Mouse (Mus musculus) cerebral cortex, adult 2 months (tissue): ENCODE data around the gene Slc16a12.

Experiments
- WGBS: fragments of 180-500 bp; shearing (Covaris S2); methylation state at CpG from one replicate; pipeline ENCODE4 v1.1.7; 2018; 5-methylcytosine and 5-hydroxymethylcytosine counted together

The Slc16a12 gene

DNA sequence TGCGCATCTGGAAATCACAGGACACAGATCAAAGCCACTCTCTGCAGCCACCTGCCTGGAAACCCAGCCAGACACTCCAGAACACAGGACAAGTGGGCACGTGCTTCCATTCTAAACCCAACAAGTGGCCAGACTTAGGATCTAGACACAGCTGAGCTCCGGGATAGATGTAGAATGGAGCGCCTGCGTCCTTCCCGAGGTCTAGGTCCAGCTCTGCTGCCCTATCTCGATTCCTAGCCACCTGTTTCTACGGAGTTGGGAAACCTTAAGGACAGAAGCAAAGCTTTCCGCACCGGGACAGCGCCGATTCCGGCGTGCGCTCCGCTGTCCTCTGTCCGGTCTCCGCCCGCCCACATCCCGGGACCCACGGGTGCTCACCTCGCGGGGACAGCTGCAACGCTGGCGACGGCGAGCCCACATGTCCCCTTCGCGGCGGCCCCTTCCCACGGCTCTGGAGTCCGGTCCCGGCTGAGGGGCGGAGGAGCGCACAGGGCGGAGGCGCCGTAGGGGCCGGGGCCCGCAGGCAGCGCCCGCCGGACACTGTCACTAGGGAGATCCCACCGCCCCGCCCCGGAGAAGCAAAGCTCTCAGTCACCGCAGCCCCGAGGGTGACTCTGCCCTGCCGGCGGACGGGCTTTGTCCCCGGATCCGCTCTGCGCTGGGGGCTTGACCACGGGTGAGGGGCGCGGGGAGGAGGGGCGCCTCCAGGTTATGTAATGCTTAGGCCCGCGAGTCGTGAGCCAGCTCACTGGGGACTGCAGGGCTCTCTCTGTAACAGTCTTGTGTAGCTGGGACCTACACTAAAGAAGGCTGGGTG is at the start of gene Slc16a12:
Slc16a12 (minus strand) TSS at position 602 of the 817 bp plus-strand sequence.
- 1% methylated on average over 61 of the region's 61 CpGs for WGBS

DNA sequence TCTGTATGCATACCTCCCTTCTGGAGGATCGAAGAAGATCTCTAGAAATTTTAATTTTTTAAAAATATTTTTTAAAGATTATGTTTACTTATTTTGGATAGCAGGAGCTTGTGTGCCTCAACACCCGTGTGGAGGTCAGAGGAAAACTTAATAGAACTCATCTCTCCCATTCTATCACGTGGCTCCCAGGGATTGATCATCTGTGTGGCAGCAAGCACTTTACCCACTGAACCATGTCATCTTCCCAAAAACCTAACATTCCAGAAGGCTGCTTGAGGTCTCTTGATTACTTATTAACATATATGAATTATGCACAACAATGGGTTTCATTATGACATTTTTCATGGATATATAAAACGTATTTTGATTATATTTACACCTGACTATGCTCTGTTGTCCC is 49.3 kb upstream of the Slc16a12 start:
- WGBS: 86% methylated on average over 4 of the region's 4 CpGs

DNA sequence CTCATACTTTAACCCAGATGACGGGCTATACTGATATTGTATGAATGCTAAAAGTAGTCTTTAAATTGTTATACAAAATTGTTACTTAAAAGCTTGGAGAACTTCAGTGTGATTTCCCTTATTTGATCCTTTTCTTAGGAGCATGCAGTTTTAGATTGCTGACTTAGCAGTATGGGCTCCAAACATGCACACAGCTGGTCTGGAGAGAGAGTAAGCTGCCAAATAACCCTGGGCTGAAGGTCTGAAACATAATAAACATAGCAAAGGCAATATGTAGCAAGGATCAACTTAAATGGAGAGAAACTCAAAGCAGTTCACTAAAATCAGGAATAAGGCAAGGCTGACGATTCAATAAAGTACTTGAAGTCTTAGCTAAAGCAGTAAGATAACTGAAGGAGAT is 35.4 kb upstream of the Slc16a12 start:
- 88% methylated on average over 2 of the region's 2 CpGs for WGBS

DNA sequence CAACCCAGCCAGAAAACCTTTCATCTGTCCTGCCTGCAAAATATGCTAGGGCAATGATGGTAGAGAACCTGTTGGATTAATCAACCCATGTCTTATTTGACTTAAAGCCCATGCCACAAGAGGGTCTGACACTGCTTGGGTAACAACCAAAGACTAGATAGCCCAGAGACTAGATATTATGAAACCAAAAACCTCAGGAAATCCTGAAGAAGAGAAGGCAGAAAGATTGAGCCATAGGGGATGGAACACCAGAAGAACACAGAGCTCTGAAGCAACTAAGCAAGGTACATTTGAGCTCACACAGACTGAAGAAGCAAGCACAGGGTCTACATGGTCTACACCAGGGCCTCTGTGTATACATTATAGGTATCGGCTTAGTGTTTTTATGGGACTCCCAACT is 31.9 kb upstream of the Slc16a12 start:
- 100% methylated on average over 1 of the region's 1 CpGs for WGBS

DNA sequence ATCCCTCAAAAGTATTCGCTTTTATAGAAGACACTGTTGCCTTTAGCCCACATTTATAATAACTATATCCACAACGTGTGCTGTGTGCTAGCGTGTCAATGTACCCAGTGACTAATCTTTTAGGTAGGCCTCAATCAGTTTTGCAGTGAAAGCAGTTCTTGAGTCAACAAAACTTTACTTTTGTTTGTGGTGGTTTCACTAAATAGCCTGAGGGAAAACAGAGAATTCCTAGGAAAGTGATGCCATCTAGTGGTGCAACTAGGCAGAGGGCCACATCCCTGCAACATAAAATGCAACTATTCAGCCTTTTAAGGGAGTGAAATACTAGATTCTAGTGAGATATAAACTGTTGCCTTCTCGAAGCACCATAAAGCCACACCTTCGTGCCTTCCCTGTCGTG is 25.7 kb upstream of the Slc16a12 start:
- 33% methylated on average over 6 of the region's 6 CpGs for WGBS

DNA sequence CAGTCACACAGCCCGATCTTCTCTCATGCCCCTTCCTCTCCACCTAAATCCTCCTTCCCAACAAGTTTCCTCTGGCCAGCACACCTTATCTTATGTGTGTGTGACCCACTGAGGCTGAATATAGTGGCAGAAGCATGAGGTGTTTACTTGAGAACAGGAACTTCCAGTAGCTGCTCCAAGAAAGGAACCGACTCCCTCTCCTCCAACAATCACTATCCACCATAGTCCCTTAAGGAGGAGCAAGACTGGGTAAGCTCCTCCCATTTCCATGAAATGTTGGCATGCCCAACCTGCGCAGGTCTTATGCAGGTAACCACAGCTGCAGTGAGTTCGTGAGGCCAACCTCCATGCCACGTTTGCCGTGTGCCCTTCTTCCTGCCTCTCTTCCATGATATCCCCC is 23.7 kb upstream of the Slc16a12 start:
- 94% methylated on average over 6 of the region's 6 CpGs for WGBS

DNA sequence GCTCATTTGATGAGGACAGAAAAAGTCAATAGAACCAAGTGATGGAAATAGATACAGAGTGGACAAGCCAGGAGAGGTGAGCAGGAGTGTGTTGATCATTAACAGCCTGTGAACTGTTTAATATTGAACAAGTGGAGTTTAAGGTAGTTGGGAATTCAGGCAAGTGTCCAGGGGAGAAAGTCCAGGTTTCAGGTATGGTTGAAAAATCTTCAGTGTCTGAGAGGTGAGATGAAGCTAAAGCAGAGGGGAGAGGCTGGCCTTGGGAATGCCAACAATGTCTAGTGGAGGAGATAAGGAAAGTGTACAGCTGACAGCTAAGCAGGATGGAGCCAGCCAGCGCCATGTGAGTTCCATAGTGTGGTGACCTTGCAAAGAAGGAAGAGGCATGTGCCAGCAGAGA is 11.7 kb upstream of the Slc16a12 start:
- WGBS: 96% methylated on average over 1 of the region's 1 CpGs

DNA sequence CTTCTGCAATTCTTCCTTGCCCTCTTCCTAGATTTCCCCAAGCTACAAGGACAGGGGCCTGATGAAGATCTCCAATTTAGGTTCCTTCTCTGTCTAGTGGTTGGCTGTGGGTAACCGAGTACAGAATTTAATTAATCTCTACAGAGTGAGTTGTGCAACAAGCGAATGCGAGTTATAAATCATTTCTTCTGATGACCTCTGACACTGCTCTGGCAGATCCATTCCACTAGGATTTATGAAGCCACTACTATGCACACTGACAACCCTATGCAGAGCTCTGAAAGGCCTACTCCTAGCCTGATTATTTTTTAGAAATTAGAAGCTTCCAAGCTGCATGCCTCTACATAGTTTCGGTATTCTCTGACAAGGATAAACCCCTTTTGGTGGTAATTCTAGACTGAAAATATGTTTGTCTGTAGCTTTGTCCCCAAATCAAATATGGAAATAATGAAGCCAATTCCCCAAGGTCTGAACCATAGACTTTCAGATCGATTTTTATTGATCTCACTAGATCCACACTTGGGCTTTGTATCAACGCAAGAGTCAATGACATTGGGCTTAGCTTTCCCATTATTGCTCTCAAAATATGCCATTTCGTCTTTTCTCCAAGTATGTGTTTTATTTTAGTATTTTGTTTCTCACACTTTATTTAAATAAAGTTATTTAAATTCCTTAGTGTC is 9.6 kb upstream of the Slc16a12 start:
- WGBS: 93% methylated on average over 7 of the region's 7 CpGs

DNA sequence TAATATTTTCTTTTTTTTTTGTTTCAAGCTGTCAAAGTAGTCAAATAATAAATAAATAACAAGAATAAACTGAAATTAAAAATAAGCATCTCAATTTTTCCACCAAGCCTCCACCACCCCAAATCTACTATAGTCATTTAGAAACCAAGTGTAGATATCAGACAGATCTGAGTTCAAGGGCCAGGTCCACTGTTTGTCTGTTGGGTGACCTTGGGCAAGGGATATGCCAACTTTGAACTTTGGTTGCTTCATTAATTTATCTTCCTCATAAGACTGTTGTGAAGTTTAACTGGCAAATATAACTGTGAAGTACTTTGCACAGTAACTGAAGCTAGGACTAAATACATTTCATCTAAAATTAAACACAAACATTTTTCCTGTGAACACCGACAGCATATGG is 8.6 kb upstream of the Slc16a12 start:
- 62% methylated on average over 1 of the region's 1 CpGs for WGBS

DNA sequence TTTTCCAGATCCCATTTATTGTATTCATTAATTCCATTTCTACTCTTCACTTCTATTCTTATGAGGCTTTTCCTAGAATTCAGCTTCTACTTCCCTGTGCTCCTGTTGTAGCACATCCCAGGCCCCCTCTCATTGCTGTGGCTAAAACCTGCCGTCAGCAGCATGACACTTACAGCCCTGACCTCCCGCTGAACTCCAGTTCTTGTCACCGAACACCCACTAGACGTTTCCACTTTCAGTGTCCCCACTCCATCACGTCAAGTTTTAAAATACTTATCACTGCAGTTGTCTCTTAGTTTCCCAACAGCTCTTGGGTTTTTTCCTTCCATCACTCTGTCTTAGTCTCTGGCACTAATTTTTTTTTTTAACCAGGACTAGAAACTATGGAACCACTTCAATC is 6.2 kb upstream of the Slc16a12 start:
- 89% methylated on average over 5 of the region's 5 CpGs for WGBS

DNA sequence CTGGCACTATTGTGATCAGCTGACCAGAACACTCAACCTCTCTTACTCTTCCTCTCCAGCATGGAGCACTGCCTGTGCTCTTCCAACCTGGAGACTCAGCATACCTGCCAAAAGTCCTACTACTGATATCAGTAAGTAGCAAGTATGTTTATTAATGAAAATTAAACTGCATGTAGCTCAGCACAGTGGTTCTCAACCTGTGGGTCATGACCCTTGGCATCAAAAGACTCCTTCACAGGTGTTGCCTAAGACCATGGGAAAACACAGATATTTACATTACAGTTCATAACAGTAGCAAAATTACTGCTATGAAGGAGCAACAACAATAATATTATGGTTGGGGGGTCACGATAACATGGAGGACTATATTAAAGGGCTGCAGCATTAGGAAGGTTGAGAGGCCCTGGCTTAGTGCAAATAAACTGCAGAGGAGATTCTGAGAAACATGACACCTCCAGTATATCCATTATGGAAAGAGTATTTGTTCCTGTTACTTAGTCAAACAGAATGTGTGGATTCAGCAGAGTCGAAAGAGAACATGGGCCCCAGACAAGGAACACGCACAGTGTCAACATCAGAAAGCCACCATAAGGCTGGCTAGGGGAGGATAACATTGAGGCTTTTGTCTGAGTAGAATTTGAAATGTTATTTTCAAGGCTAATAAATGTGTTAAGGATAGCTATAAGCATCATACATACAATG is 5.5 kb upstream of the Slc16a12 start:
- 95% methylated on average over 3 of the region's 3 CpGs for WGBS

DNA sequence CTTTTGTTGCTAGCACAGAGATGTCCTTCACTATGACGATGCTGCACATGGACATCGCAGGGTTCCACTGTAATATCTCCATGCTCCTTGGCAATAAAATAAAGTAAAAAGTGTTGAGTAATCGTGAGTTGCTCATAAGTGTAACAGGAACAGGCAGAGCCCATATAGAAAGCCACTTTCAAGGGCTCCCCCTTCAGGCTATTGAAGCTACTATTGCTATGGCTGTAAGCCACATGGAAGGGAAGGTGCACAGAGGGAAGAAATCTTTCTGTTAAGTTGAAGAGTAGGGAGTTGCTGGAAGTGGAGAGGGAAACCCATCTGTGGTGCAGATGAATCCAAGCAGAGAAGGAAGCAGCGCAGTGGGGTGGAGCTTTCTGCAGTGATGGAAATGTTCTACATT is 4.1 kb upstream of the Slc16a12 start:
- 69% methylated on average over 4 of the region's 4 CpGs for WGBS

DNA sequence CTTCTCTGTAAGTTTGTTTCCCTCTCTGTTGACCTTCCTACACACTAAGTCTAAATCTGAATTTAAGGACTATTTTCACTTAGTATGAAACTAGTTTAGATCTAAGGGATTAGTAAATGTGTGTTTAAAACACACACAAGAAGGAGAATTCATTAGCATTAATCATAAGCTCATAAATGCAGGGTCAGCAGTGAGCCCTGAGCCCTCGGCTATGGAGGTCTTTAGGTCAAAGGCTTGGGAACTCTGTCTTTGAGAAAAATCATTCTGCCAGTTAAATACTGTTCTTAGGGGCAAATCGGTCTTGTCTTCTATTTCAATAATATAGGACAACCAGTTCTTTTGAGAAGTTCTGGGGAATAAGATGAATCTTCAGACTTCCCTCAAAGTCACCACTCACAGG is 1.9 kb upstream of the Slc16a12 start:
- WGBS: 92% methylated on average over 2 of the region's 2 CpGs

DNA sequence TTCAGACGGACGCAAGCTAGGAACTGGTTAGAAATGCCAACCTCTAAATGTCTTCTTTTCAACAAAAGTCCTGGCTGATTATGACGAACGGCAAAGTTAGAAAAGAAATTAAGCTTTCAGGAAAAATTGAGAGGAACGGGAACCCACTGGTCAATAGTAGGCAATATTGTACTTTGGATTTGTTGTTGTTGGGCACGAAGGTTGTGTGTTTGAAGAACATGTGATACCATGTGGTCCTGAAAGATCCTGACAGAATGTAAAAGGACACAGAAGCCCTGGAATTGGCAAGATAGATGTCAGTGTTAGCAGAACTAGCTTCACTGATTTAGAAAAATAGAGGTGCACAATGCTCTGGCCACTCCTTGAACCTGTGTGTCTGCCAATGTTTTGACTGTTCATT is 880 bp upstream of the Slc16a12 start:
- 92% methylated on average over 6 of the region's 6 CpGs for WGBS

DNA sequence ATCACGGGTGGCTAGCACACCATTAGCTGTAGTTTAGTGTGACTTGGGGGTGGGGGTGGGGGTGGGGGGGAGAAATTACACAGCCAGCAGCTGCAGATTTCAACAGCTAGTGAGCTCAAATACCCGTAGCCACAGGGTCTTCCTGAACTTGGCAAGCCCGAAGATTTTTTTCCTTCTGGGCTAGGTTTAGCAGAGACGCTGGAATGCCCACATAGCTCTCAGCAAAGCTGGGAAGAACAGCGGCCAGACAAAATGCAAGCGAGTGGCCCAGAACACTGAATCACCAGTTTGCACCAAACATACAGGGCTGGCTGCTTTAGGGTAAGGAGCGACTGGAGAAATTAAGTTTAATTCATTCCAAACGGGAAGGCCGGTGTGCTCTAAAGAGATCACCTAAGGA is 888 bp downstream of the Slc16a12 start:
- 14% methylated on average over 9 of the region's 9 CpGs for WGBS

DNA sequence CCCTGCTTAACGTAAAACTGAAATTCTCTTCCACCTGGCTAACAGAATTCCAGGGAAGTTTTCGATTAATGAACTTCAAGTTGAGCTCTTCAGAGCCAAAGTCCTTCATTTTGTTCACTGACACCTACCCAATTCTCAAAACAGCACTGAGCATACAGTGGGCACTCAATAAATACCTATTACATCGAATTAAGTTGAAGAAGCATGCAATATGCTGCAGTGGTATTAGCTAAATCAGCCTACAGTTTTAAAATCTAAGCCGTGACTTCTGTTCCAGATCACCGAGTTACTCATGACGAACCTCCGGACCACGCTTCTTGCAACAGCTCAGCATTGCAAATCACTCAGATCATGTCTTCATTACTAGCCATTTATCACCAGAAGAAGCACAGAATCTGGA is 2.1 kb downstream of the Slc16a12 start:
- WGBS: 86% methylated on average over 8 of the region's 8 CpGs

DNA sequence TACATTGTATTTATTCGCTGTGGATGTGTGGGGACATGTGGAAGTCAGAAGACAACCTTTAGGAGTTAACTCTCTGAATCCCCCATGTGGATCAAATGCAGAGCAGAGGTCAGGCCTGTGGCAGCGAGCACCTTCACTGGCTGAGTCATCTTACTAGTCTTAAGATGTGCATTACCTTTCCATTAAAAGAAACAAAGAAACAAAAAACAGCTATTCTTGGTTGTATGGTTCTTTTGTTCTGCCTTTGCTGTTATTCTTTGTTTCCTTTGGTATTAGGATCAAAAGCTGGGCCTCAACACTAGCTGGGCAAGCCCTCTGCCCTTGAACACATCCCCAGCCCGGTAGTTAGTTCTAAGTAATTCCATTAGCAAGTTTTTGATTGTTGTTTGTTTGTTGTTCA is 9.2 kb downstream of the Slc16a12 start:
- 82% methylated on average over 3 of the region's 3 CpGs for WGBS

DNA sequence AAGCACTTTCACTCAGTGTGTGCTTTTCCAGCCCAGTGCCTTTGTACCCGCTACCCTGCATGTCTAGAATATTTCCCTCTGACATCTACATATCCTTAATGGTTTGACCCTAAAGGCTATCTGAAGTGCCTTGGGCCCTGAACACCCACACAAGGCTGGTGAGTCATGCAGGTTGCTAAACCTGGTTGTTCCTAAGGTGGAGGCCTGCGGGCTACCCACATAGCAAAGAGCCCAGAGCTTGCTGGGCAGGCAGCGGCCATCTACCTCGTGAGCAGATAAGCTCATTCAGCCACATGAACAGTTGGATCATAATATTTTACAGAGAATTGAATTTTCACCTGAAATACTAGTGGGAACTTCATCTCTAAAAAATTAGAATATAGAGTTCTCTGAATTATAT is 11.2 kb downstream of the Slc16a12 start:
- WGBS: 97% methylated on average over 4 of the region's 4 CpGs

DNA sequence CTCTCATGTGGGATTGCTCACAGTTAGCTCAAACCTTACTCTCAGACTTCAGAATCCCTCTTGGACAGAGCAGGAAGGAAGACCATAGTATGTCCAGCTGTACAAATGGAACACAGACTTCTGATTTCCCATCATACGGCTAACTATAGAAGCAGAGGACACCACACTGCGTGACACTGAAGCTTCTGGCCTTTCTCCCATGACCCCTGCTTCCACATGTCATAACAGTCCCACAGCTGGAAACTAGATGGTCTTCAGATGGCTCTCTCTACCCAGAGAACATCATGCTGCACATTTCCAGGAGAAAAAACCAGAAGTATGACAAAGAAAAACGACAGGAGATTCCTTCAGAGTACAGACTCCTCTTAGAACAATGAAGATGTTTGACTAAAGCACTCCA is 14.1 kb downstream of the Slc16a12 start:
- WGBS: 76% methylated on average over 3 of the region's 3 CpGs

DNA sequence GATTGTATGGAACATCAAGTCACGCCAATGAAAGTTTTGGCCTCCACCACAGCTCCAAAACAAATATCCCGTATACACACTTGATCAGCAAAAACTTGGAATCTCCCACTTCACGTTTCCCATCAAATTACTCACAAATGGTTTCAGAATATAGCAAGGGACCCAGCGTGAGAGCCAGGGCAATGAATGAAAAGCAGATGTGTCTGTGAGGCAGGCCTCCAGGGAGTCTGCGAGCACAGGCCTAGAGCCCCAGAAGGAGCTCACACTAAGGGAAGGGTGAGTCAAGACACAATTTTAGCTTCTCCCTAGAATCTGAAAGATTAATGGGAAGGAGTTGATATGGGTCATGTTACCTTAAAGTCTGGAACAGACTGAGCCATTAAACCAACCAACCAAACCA is 15.7 kb downstream of the Slc16a12 start:
- 82% methylated on average over 5 of the region's 5 CpGs for WGBS

DNA sequence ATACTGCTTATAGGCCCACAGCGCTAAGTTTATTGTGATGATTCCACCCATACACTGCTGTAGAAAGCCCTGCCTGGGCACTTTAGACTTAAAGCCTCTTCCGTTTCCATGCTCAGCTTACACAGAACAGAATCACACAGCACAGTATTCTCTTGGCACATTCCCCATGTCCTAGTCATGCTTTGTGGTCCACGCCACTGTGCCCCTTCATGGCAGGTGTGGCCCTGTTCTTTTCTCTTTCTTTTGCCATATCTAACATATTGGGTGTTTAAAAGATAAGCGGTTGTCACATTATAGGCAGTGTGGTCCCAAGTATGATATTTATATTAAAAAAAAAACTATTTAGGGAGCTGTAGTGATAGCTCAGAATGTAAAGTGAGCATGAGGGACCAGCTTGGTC is 16.5 kb downstream of the Slc16a12 start:
- WGBS: 95% methylated on average over 4 of the region's 4 CpGs

DNA sequence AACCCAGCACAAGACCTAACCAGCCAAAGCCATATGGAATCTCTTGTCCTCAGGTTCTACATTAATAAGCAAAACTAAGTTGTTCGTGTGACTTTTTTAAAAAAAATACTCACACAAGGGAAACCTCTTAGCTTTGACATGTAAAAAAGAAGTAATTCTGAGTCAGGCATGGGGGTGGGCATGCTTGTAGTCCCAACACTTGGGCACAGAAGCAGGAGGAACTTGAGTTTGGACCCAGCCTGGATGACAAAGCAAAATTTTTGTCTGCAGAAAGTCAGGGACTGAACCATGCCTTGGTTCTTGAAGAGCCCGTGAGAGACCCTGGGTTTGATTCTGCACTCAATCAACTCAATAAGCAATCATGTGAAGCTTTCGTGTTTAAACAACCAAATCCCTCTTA is 17.6 kb downstream of the Slc16a12 start:
- WGBS: 84% methylated on average over 3 of the region's 3 CpGs
